Mouse (Mus musculus) limb, embryonic 14.5 days (tissue): Measurements from ENCODE around the gene Cltc. TPM values are rescaled to one million over a fixed set of nuclear protein-coding genes. Genes with fewer than 3 reads are reported as not detected.

Experiments used
- ATAC-seq: fragments of 200-750 bp; cut with Nextera tagmentation; 2 replicates; pipeline ENCODE4 v1.8.0; 2017; ENCODE audit warnings: low read depth, moderate number of reproducible peaks, moderate TSS enrichment; ENCODE audit not compliant: low FRiP score
- DNase-seq: peaks from one replicate; pipeline ENCODE4 v3.0.0-alpha.2; 2015; ENCODE audit warnings: low spot score
- H3K27ac ChIP-seq: fragments of 300-500 bp; sonication (generic); replicated peaks from 2 replicates; pipeline ENCODE4 v1.5.1; 2014; ENCODE audit warnings: low read depth, mild to moderate bottlenecking, low read length, moderate library complexity, mixed read lengths
- H3K27me3 ChIP-seq: fragments of 300-500 bp; sonication (generic); 2 replicates; pipeline ENCODE4 v1.6.1; 2014; ENCODE audit warnings: low read length, mixed read lengths; ENCODE audit not compliant: control insufficient read depth, insufficient read depth
- H3K36me3 ChIP-seq: fragments of 300-500 bp; sonication (generic); 2 replicates; pipeline ENCODE4 v1.6.1; 2014; ENCODE audit warnings: mild to moderate bottlenecking, low read length, moderate library complexity, mixed read lengths; ENCODE audit not compliant: control insufficient read depth, insufficient read depth
- H3K4me1 ChIP-seq: fragments of 300-500 bp; sonication (generic); 2 replicates; pipeline ENCODE4 v1.6.1; 2014; ENCODE audit warnings: antibody characterized with exemption, low read length, mixed read lengths; ENCODE audit not compliant: control insufficient read depth, insufficient read depth
- H3K4me2 ChIP-seq: fragments of 300-500 bp; sonication (generic); replicated peaks from 2 replicates; pipeline ENCODE4 v1.6.1; 2014; ENCODE audit warnings: low read depth, mild to moderate bottlenecking, low read length, moderate library complexity; ENCODE audit not compliant: severe bottlenecking
- H3K4me3 ChIP-seq: fragments of 300-500 bp; sonication (generic); replicated peaks from 2 replicates; pipeline ENCODE4 v1.5.1; 2014; ENCODE audit warnings: low read length
- H3K9ac ChIP-seq: fragments of 300-500 bp; sonication (generic); 2 replicates; pipeline ENCODE4 v1.6.1; 2014; ENCODE audit warnings: mild to moderate bottlenecking, low read depth, low read length, moderate library complexity; ENCODE audit not compliant: severe bottlenecking
- H3K9me3 ChIP-seq: fragments of 300-500 bp; sonication (generic); 2 replicates; pipeline ENCODE4 v1.6.1; 2016; ENCODE audit warnings: low read length; ENCODE audit not compliant: control insufficient read depth
- POLR2A ChIP-seq: fragments of 200-500 bp; IDR thresholded peaks from 2 replicates; pipeline ENCODE4 v1.8.0; 2012; ENCODE audit warnings: inconsistent platforms, mild to moderate bottlenecking, moderate library complexity, borderline replicate concordance; ENCODE audit not compliant: insufficient read depth, insufficient read length; ENCODE audit errors: extremely low read depth
- WGBS: fragments of 180-500 bp; shearing (Covaris S2); extraction: QIAGEN DNeasy Blood & Tissue Kit; methylation state at CpG from one replicate; pipeline ENCODE4 v1.1.7; 2014; 5-methylcytosine and 5-hydroxymethylcytosine counted together
- polyA plus RNA-seq, 2 experiments: library from polyadenylated mRNA; depleted of rRNA in 1 of 2; stranded (reverse) in 1 of 2; unstranded in 1 of 2; fragments of >200 nt; fragmentation: Nextera tagmentation in 1 of 2; extraction: Ambion mirVana in 1 of 2; gene quantifications; 2 replicates each; pipeline versions ENCODE4 v1.2.1 to v1.2.3; 2012 to 2014

The Cltc gene
- polyA plus RNA-seq, 2 experiments, result 120 to 156 TPM

- Histone ChIP-seq H3K4me2 (no peak overlapping the region), H3K4me3 (no peak overlapping the region), H3K27me3 (no peaks in the 10 kb centered on the region), H3K9me3 (no peaks in the 10 kb centered on the region), H3K27ac (no peak overlapping the region), H3K4me1 (no peaks in the 10 kb centered on the region), H3K9ac (no peak overlapping the region), H3K36me3 (peaks cover 72% of the 10 kb centered on the region)
- no peak for TF ChIP-seq POLR2A
- no peak for DNase-seq
- ATAC-seq, result no peak
Observed at GRCm38 (mm10) chr11:86725607-86726006, 31.8 kb downstream of the Cltc start.

- Histone ChIP-seq H3K27me3 (no peaks in the 10 kb centered on the region), H3K36me3 (peaks cover 73% of the 10 kb centered on the region), H3K4me2 (no peak overlapping the region), H3K4me1 (no peaks in the 10 kb centered on the region), H3K9ac (no peak overlapping the region), H3K9me3 (no peaks in the 10 kb centered on the region), H3K4me3 (no peak overlapping the region), H3K27ac (no peak overlapping the region)
- no peak for TF ChIP-seq POLR2A
- 90% methylated on average over 7 of the region's 7 CpGs for WGBS
- no peak for ATAC-seq
- no peak for DNase-seq
Observed at GRCm38 (mm10) chr11:86724982-86725381, 32.4 kb downstream of the Cltc start.

DNA sequence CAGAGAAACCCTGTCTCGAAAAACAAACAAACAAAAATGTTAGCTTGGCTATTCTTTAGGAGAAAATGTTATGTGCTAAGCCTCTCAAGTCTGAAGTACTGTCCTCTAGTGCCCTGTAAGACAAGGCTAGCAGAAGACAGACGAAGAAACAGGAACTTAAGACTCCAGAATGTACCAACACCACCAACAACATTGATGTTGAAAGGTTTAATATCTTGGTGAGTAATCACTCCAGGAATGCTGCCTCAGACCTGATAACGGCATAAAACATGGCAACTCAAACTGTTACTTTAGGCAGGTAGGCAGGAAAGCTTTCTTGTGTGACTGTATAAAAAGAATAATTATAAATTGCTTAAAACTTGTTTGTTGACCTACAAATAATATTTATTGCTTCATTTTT, 33.4 kb downstream of the Cltc start:
- ATAC-seq (no peak), DNase-seq (no peak)
- Histone ChIP-seq H3K4me3 (no peak overlapping the region), H3K27me3 (no peaks in the 10 kb centered on the region), H3K9ac (no peak overlapping the region), H3K27ac (no peak overlapping the region), H3K4me1 (no peaks in the 10 kb centered on the region), H3K9me3 (no peaks in the 10 kb centered on the region), H3K36me3 (peaks cover 74% of the 10 kb centered on the region), H3K4me2 (no peak overlapping the region)
- 89% methylated on average over 3 of the region's 3 CpGs for WGBS
- TF ChIP-seq POLR2A, result no peak

DNA sequence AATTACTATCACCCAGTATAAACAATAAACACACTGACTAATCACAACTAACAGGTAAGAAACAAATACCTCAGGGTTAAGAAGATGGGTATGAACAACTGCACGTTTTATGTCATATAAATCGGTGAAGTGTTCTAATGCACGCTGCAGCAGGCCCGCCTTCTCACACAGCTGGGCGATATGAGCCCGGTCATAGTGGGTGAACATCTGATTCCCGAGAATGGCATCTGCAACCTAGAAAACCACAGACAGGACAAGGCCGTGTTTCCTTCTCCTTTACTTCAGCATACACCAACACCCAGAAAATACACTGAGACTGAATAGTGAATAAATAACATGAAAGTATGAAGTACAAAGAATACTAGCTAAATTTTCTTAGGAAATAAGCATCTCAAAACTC, 38.0 kb downstream of the Cltc start:
- H3K9ac ChIP-seq, result no peak overlapping the region
- no peak for DNase-seq
- H3K9me3 ChIP-seq, result no peaks in the 10 kb centered on the region
- H3K27me3 ChIP-seq, result no peaks in the 10 kb centered on the region
- H3K4me1 ChIP-seq, result no peaks in the 10 kb centered on the region
- ATAC-seq, result no peak
- H3K4me2 ChIP-seq, result no peak overlapping the region
- WGBS, result 91% methylated on average over 8 of the region's 8 CpGs
- peaks cover 79% of the 10 kb centered on the region for H3K36me3 ChIP-seq
- no peak overlapping the region for H3K4me3 ChIP-seq
- no peak overlapping the region for H3K27ac ChIP-seq
- TF ChIP-seq POLR2A, result no peak

DNA sequence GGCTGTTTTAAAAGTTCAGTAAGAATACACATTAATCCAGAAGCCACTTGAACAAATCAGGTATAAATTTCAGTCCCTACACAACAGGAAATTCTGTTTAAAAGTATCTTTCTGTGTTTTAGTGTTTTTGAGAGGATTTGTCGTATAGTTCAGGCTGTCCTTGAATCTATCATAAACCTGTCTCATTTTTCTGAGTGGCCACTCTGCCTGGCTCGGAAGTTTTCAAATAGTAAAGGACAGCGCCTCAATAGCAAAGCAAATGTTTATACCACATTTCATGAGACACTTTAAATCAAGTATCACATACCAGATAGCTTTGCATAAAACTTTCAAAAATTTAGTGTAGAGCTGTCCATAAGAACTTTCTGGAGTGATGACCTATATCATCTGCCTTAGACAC, 39.0 kb downstream of the Cltc start:
- peaks cover 82% of the 10 kb centered on the region for H3K36me3 ChIP-seq

More for the DNA sequence above, 39.0 kb downstream of the Cltc start:
- 94% methylated on average over 3 of the region's 3 CpGs for whole genome bisulfite sequencing
- no peak for TF ChIP-seq POLR2A
- H3K9me3 ChIP-seq, result no peaks in the 10 kb centered on the region
- no peak overlapping the region for H3K9ac ChIP-seq
- no peaks in the 10 kb centered on the region for H3K27me3 ChIP-seq
- H3K4me2 ChIP-seq, result no peak overlapping the region
- H3K27ac ChIP-seq, result no peak overlapping the region
- no peak overlapping the region for H3K4me3 ChIP-seq
- DNase-seq (no peak), ATAC-seq (no peak)
- no peaks in the 10 kb centered on the region for H3K4me1 ChIP-seq
